Mouse (Mus musculus) layer of hippocampus, postnatal 25 days (tissue): ENCODE measurements around the gene Irak2. TPM values are rescaled to one million over a fixed set of nuclear protein-coding genes. Genes with fewer than 3 reads are reported as not detected.
"Not testable (repeated sequence)": the region's sequence is repeated elsewhere in the genome, so short reads cannot be mapped to it uniquely, and the experiment has no call there.

Source experiments
- DNase-seq, 2 experiments: peaks; one replicate each; pipeline ENCODE4 v3.0.0; 2022; ENCODE audit warnings: mixed read lengths in 2 of 2, low spot score in 1 of 2; ENCODE audit errors: extremely low spot score in 1 of 2
- total RNA-seq, 2 experiments: library from RNA; stranded (reverse); gene quantifications; 2 replicates each; pipeline ENCODE4 v1.2.3; 2021

Gene Irak2
- total RNA-seq, 2 experiments from 2014 or later = 16.9 to 21.9 TPM

GRCm38 (mm10) chr6:113692661-113693133 is 54.4 kb downstream of the Irak2 start:
- DNase-seq = no peak

GRCm38 (mm10) chr6:113693377-113693776 is 55.1 kb downstream of the Irak2 start:
- DNase-seq = no peak

- DNase-seq = no peak
Observed at GRCm38 (mm10) chr6:113695203-113695602, 56.9 kb downstream of the Irak2 start.

GRCm38 (mm10) chr6:113695766-113696355 is 57.6 kb downstream of the Irak2 start:
- DNase-seq = no peak

- DNase-seq = peak; percentile 76 to 82
Observed at GRCm38 (mm10) chr6:113696582-113697221, 58.4 kb downstream of the Irak2 start, which contains the start of gene Tatdn2. Gene Tatdn2 (plus strand): TSS chr6:113697050.

- no peak for DNase-seq
Observed at GRCm38 (mm10) chr6:113697222-113698205, 59.2 kb downstream of the Irak2 start.

- no peak for DNase-seq
Observed at GRCm38 (mm10) chr6:113712718-113713117, 74.5 kb downstream of the Irak2 start.

- not testable (repeated sequence) for DNase-seq
Observed at GRCm38 (mm10) chr6:113713389-113713788, 75.1 kb downstream of the Irak2 start.

GRCm38 (mm10) chr6:113714276-113714675 is 76.0 kb downstream of the Irak2 start:
- no peak for DNase-seq

- no peak for DNase-seq
Observed at GRCm38 (mm10) chr6:113714797-113715196, 76.5 kb downstream of the Irak2 start.

- DNase-seq = no peak
Observed at GRCm38 (mm10) chr6:113717541-113717940, 79.3 kb downstream of the Irak2 start.

- DNase-seq = no peak
Observed at GRCm38 (mm10) chr6:113719878-113720277, 81.6 kb downstream of the Irak2 start, which contains the start of gene Ghrl. Gene Ghrl (minus strand): TSS chr6:113719880.

- DNase-seq = no peak
Observed at GRCm38 (mm10) chr6:113721061-113721460, 82.8 kb downstream of the Irak2 start.

- no peak for DNase-seq
Observed at GRCm38 (mm10) chr6:113728181-113728580, 89.9 kb downstream of the Irak2 start.

GRCm38 (mm10) chr6:113731296-113731695 is 93.0 kb downstream of the Irak2 start:
- DNase-seq = no peak

GRCm38 (mm10) chr6:113737318-113738046 is 99.2 kb downstream of the Irak2 start:
- no peak for DNase-seq

- peak; percentile 84 to 86 for DNase-seq
Observed at GRCm38 (mm10) chr6:113740236-113741217, 102.3 kb downstream of the Irak2 start, which contains the start of gene Sec13. Gene Sec13 (minus strand): TSS chr6:113740743.

GRCm38 (mm10) chr6:113741425-113741824 is 103.2 kb downstream of the Irak2 start:
- no peak for DNase-seq

- DNase-seq = no peak
Observed at GRCm38 (mm10) chr6:113742321-113742720, 104.1 kb downstream of the Irak2 start.
